Mouse (Mus musculus): ENCODE results near the gene Zfp768. TPM values are rescaled to one million over a fixed set of nuclear protein-coding genes. Genes with fewer than 3 reads are reported as not detected.
"Not testable (repeated sequence)": the region's sequence is repeated elsewhere in the genome, so short reads cannot be mapped to it uniquely, and the experiment has no call there.

Gene Zfp768
- polyA plus RNA-seq, 1 experiment = 47.4 TPM

GRCm38 (mm10) chr7:127342888-127343287 lies 2.5 kb downstream of the Zfp768 start:
- Histone ChIP-seq H3K4me3 (ENCODE audit: low read depth, low read length) (no peak overlapping the region), H3K27me3 (ENCODE audit: control insufficient read depth, insufficient read depth, low read length) (no peaks in the 10 kb centered on the region), H3K27ac (ENCODE audit: insufficient read depth, low read depth, low read length) (no peak overlapping the region), H3K36me3 (ENCODE audit: control insufficient read depth, insufficient read depth, low read length) (peaks cover 14% of the 10 kb centered on the region), H3K4me1 (ENCODE audit: control insufficient read depth, insufficient read depth, insufficient read length, low read length) (peaks cover 16% of the 10 kb centered on the region)
- 90% methylated on average over 7 of the region's 7 CpGs for WGBS
- no peak for TF ChIP-seq POLR2A (IDR thresholded peaks at IDR 0.05; ENCODE audit: low read depth, low read length)
- TF ChIP-seq CTCF (IDR thresholded peaks at IDR 0.05; ENCODE audit: extremely low read depth, insufficient read length, insufficient replicate concordance, low read depth, low read length) = no peak

DNA sequence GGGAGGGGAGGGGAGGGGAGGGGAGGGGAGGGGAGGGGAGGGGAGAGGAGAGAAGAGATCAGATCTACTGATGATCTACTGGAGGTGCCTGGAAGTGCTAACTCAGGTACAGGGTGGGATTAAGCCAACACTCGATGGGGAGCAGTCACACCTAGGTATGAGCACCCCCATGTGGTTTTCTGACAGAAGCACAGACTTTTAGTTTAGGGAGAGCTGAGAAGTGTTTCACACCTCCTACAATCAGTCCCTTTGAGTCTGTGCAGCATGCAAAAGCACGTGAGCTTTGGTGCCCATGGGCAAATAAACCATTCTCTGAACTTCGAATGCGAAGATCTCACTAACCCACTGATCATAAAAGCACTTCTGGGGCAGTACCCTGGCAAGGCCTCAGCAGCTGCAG lies 3.1 kb downstream of the Zfp768 start:
- Histone ChIP-seq H3K27me3 (ENCODE audit: control insufficient read depth, insufficient read depth, low read length) (no peaks in the 10 kb centered on the region), H3K4me1 (ENCODE audit: control insufficient read depth, insufficient read depth, insufficient read length, low read length) (peaks cover 16% of the 10 kb centered on the region), H3K27ac (ENCODE audit: insufficient read depth, low read depth, low read length) (no peak overlapping the region), H3K36me3 (ENCODE audit: control insufficient read depth, insufficient read depth, low read length) (peaks cover 14% of the 10 kb centered on the region), H3K4me3 (ENCODE audit: low read depth, low read length) (no peak overlapping the region)
- TF ChIP-seq CTCF (IDR thresholded peaks at IDR 0.05; ENCODE audit: extremely low read depth, insufficient read length, insufficient replicate concordance, low read depth, low read length) (no peak), POLR2A (IDR thresholded peaks at IDR 0.05; ENCODE audit: low read depth, low read length) (no peak)
- 32% methylated on average over 4 of the region's 4 CpGs for WGBS

DNA sequence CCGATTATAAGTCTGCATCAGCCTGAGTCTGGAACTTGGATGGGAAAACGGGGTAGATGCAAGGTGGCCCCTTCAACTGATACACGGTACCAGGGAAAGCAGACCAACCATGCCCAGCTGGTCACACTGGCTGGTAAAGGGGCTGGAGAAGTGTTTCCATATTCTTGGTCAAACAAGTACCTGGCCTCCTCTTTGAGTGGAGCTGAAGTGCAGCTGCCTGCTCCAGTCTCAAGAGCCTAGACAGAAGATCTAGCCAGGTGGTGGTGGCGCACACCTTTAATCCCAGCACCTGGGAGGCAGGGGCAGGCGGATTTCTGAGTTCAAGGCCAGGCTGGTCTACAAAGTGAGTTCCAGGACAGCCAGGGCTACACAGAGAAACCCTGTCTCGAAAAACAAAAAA lies 3.5 kb downstream of the Zfp768 start:
- H3K4me1 ChIP-seq (ENCODE audit: control insufficient read depth, insufficient read depth, insufficient read length, low read length) = peaks cover 12% of the 10 kb centered on the region
- 90% methylated on average over 6 of the region's 6 CpGs for WGBS
- not testable (repeated sequence) for H3K27me3 ChIP-seq (ENCODE audit: control insufficient read depth, insufficient read depth, low read length); H3K27ac ChIP-seq (ENCODE audit: insufficient read depth, low read depth, low read length); H3K4me3 ChIP-seq (ENCODE audit: low read depth, low read length)
- peaks cover 14% of the 10 kb centered on the region for H3K36me3 ChIP-seq (ENCODE audit: control insufficient read depth, insufficient read depth, low read length)

DNA sequence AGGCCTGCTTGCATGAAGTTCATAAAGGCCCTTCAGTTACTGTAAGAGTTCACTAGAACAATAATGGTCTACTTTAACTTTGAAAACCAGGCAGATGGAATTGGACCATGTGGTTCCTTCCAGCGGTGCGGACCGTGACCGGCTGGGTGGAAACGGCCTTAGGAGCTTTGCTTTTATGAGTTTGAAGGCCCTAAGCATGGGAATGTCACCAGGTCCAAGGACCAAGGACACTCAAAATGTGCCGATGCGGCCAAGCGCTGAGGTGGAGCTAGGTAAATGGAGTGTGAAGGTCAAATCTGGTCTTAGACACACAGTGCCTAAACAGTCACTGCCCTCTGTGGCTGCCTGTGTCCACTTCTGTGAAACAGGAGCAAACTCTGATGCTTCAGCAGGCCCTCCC lies 4.0 kb downstream of the Zfp768 start:
- TF ChIP-seq POLR2A (IDR thresholded peaks at IDR 0.05; ENCODE audit: low read depth, low read length) (no peak), CTCF (IDR thresholded peaks at IDR 0.05; ENCODE audit: extremely low read depth, insufficient read length, insufficient replicate concordance, low read depth, low read length) (no peak)
- H3K4me3 ChIP-seq (ENCODE audit: low read depth, low read length) = no peak overlapping the region
- H3K36me3 ChIP-seq (ENCODE audit: control insufficient read depth, insufficient read depth, low read length) = peaks cover 14% of the 10 kb centered on the region
- H3K27me3 ChIP-seq (ENCODE audit: control insufficient read depth, insufficient read depth, low read length) = no peaks in the 10 kb centered on the region
- H3K4me1 ChIP-seq (ENCODE audit: control insufficient read depth, insufficient read depth, insufficient read length, low read length) = peaks cover 12% of the 10 kb centered on the region
- no peak overlapping the region for H3K27ac ChIP-seq (ENCODE audit: insufficient read depth, low read depth, low read length)
- WGBS = 84% methylated on average over 8 of the region's 8 CpGs

DNA sequence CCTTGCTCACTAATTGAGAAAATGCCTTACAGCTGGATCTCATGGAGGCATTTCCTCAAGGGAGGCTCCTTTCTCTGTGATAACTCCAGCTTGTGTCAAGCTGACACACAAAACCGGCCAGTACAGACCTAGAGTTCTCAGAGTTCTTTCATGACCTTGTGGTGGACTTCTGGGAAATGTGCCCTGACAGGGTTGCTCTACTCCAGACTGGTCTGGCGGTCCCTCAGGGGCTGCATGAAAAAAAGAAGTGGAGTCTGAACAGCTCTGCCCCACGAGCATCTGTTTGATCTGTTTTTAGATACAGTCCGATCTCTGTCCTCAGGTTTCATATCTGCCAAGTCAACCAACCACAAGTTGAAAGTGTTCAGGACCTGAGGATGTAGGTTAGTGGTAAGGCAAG lies 7.8 kb downstream of the Zfp768 start:
- Histone ChIP-seq H3K27me3 (ENCODE audit: control insufficient read depth, insufficient read depth, low read length) (no peaks in the 10 kb centered on the region), H3K27ac (ENCODE audit: insufficient read depth, low read depth, low read length) (no peak overlapping the region), H3K4me1 (ENCODE audit: control insufficient read depth, insufficient read depth, insufficient read length, low read length) (no peaks in the 10 kb centered on the region), H3K4me3 (ENCODE audit: low read depth, low read length) (no peak overlapping the region), H3K36me3 (ENCODE audit: control insufficient read depth, insufficient read depth, low read length) (peaks cover 5% of the 10 kb centered on the region; the same call in 1 of the 2 replicates)
- 59% methylated on average over 4 of the region's 4 CpGs for WGBS
- TF ChIP-seq POLR2A (IDR thresholded peaks at IDR 0.05; ENCODE audit: low read depth, low read length) (no peak), CTCF (IDR thresholded peaks at IDR 0.05; ENCODE audit: extremely low read depth, insufficient read length, insufficient replicate concordance, low read depth, low read length) (no peak)

DNA sequence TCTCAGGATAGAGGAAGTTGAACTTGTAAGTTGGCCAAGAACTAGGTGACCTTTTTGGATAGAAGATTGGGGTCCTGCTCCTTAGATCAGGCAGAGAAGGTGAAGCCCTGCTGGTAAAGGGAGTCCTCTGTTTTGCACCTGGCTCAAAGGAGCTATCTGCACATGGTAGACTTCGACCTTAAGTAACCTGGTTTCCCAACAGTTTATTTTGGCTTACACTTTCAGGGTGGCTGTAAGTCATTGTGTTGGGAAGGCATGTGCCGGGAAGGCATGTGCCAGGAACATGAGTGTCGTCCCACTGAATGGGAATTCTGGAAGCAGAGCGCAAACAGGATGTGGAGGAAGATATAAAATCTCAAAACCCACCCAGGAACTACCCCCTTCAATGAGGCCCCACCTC lies 9.8 kb downstream of the Zfp768 start:
- H3K27me3 ChIP-seq (ENCODE audit: control insufficient read depth, insufficient read depth, low read length) = no peaks in the 10 kb centered on the region
- H3K27ac ChIP-seq (ENCODE audit: insufficient read depth, low read depth, low read length) = no peak overlapping the region
- no peaks in the 10 kb centered on the region for H3K4me1 ChIP-seq (ENCODE audit: control insufficient read depth, insufficient read depth, insufficient read length, low read length)
- H3K4me3 ChIP-seq (ENCODE audit: low read depth, low read length) = no peak overlapping the region
- no peak for TF ChIP-seq CTCF (IDR thresholded peaks at IDR 0.05; ENCODE audit: extremely low read depth, insufficient read length, insufficient replicate concordance, low read depth, low read length)
- no peak for TF ChIP-seq POLR2A (IDR thresholded peaks at IDR 0.05; ENCODE audit: low read depth, low read length)
- 84% methylated on average over 4 of the region's 4 CpGs for WGBS
- H3K36me3 ChIP-seq (ENCODE audit: control insufficient read depth, insufficient read depth, low read length) = no peaks in the 10 kb centered on the region

- Histone ChIP-seq H3K27me3 (ENCODE audit: control insufficient read depth, insufficient read depth, low read length) (no peaks in the 10 kb centered on the region), H3K4me1 (ENCODE audit: control insufficient read depth, insufficient read depth, insufficient read length, low read length) (no peaks in the 10 kb centered on the region), H3K36me3 (ENCODE audit: control insufficient read depth, insufficient read depth, low read length) (no peaks in the 10 kb centered on the region), H3K27ac (ENCODE audit: insufficient read depth, low read depth, low read length) (no peak overlapping the region), H3K4me3 (ENCODE audit: low read depth, low read length) (no peak overlapping the region)
- WGBS = 85% methylated on average over 6 of the region's 6 CpGs
- no peak for TF ChIP-seq POLR2A (IDR thresholded peaks at IDR 0.05; ENCODE audit: low read depth, low read length)
- no peak for TF ChIP-seq CTCF (IDR thresholded peaks at IDR 0.05; ENCODE audit: extremely low read depth, insufficient read length, insufficient replicate concordance, low read depth, low read length)
Observed at GRCm38 (mm10) chr7:127333240-127333639, 12.1 kb downstream of the Zfp768 start.

DNA sequence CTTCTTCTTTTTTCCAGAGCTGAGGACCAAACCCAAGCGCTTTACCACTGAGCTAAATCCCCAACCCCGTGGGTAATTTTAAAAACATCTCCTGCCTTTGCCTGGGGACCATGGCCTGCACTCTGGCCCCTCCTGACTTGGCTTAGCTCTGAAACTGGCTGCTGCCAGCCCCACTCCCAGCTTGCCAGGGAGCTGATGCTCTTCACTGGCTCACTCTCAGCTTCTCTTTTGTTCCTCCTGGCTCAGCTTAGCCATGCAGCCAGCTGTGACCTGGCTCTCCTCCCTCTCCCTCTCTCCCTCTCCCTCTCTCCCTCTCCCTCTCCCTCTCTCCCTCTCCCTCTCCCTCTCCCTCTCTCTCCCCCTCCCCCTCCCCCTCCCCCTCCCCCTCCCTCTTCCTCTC lies 18.7 kb downstream of the Zfp768 start:
- H3K4me1 ChIP-seq (ENCODE audit: control insufficient read depth, insufficient read depth, insufficient read length, low read length) = no peaks in the 10 kb centered on the region
- no peak overlapping the region for H3K4me3 ChIP-seq (ENCODE audit: low read depth, low read length)
- H3K27ac ChIP-seq (ENCODE audit: insufficient read depth, low read depth, low read length) = no peak overlapping the region
- TF ChIP-seq POLR2A (IDR thresholded peaks at IDR 0.05; ENCODE audit: low read depth, low read length) (no peak), CTCF (IDR thresholded peaks at IDR 0.05; ENCODE audit: extremely low read depth, insufficient read length, insufficient replicate concordance, low read depth, low read length) (no peak)
- no peaks in the 10 kb centered on the region for H3K36me3 ChIP-seq (ENCODE audit: control insufficient read depth, insufficient read depth, low read length)
- 78% methylated on average over 2 of the region's 2 CpGs for WGBS
- no peaks in the 10 kb centered on the region for H3K27me3 ChIP-seq (ENCODE audit: control insufficient read depth, insufficient read depth, low read length)

Data from small intestine, adult 2 months (tissue).